Mouse (Mus musculus): Measurements from ENCODE around the gene March9. TPM values are rescaled to one million over a fixed set of nuclear protein-coding genes. Genes with fewer than 3 reads are reported as not detected.

Gene March9
- total and polyA plus RNA-seq, 3 experiments, result 2.1 to 5.2 TPM; not detected in 1

GRCm38 (mm10) chr10:127098514-127098913, 38.5 kb upstream of the March9 start:
- no peak overlapping the region for H3K27ac ChIP-seq (ENCODE audit: control insufficient read depth, low read depth, low read length)
- H3K79me2 ChIP-seq (ENCODE audit: control insufficient read depth, insufficient read depth, low read length, poor library complexity), result no peaks in the 10 kb centered on the region
- peaks cover 2% of the 10 kb centered on the region in 2 experiments; a peak in 2 of 4 replicates for H3K36me3 ChIP-seq (ENCODE audit: control insufficient read depth in 1 of 2, insufficient read depth in 2 of 2, low read length in 2 of 2)
- no peak overlapping the region for H3K9ac ChIP-seq (ENCODE audit: control insufficient read depth, low read depth, low read length, poor library complexity, severe bottlenecking)
- no peak for DNase-seq (ENCODE audit: low read depth, low spot score)
- no peak overlapping the region for H3K4me3 ChIP-seq (ENCODE audit: control insufficient read depth in 1 of 2, insufficient read depth in 1 of 2, low read depth in 2 of 2, low read length in 2 of 2)
- H3K9me3 ChIP-seq (replicated peaks; ENCODE audit: insufficient read depth, low read length), result no peaks in the 10 kb centered on the region
- no peak for TF ChIP-seq MAX (IDR thresholded peaks at IDR 0.05; ENCODE audit: low read length)
- no peak for TF ChIP-seq ZC3H11A (IDR thresholded peaks at IDR 0.05; ENCODE audit: low read depth, low read length)
- TF ChIP-seq GATA1 (IDR thresholded peaks at IDR 0.05; ENCODE audit: low read depth, low read length), result no peak
- TF ChIP-seq SIN3A (IDR thresholded peaks at IDR 0.05; ENCODE audit: low read length), result no peak
- TF ChIP-seq ZKSCAN1 (IDR thresholded peaks at IDR 0.05; ENCODE audit: low read depth, low read length), result no peak
- no peak for TF ChIP-seq ELF1 (IDR thresholded peaks at IDR 0.05; ENCODE audit: low read depth, low read length)
- TF ChIP-seq TCF12 (IDR thresholded peaks at IDR 0.05; ENCODE audit: low read depth, low read length), result no peak
- peaks cover 2 to 13% of the 10 kb centered on the region in 2 experiments for H3K4me1 ChIP-seq (ENCODE audit: control insufficient read depth in 1 of 2, insufficient read depth in 2 of 2, low read length in 2 of 2)
- H3K27me3 ChIP-seq (ENCODE audit: control insufficient read depth in 1 of 2, insufficient read depth in 2 of 2, low read length in 2 of 2), result no peaks in the 10 kb centered on the region

DNA sequence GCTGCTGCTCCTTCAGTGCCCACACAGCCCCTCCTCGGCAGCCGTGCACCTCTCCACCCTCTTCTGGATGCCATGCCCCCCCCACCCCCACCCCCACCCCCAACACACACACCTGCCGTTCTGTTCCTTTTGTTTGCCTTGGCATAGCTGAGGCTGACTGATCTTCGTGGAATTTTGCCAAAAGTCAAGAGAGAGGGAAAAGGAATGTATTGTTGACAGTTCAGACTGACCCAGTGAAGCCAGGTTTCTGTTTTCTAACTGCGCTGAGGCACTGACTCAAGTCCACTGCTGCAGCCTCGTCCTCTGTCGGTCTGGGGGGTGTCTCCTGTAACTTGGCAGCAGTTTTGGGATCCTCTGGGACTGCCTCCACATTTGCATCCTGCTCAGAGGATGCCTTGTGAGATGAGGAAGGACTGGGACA, 34.4 kb upstream of the March9 start:
- TF ChIP-seq MEF2A (IDR thresholded peaks at IDR 0.05; ENCODE audit: extremely low read depth, insufficient replicate concordance, low read depth, low read length, poor library complexity, severe bottlenecking), result no peak
- no peak for TF ChIP-seq MYB (IDR thresholded peaks at IDR 0.05; ENCODE audit: low read depth, low read length)
- no peak for TF ChIP-seq MXI1 (IDR thresholded peaks at IDR 0.05; ENCODE audit: low read depth, low read length)
- no peak for TF ChIP-seq KAT2A (conservative IDR thresholded peaks at IDR 0.05; ENCODE audit: low read depth, low read length)
- no peak for TF ChIP-seq NRF1 (IDR thresholded peaks at IDR 0.05; ENCODE audit: insufficient read depth, low read depth, low read length, poor library complexity, severe bottlenecking)
- TF ChIP-seq RCOR1 (IDR thresholded peaks at IDR 0.05; ENCODE audit: low read depth, low read length), result no peak
- TF ChIP-seq CHD1 (IDR thresholded peaks at IDR 0.05; ENCODE audit: low read depth, low read length), result no peak
- TF ChIP-seq EP300 (IDR thresholded peaks at IDR 0.05; ENCODE audit: low read depth in 1 of 2, low read length in 2 of 2), result no peak
- TF ChIP-seq ETS1 (IDR thresholded peaks at IDR 0.05; ENCODE audit: low read depth, low read length), result no peak
- TF ChIP-seq TBP (IDR thresholded peaks at IDR 0.05; ENCODE audit: low read depth, low read length), result no peak
- TF ChIP-seq MAX (IDR thresholded peaks at IDR 0.05; ENCODE audit: low read length), result no peak
- no peak for TF ChIP-seq NELFE (IDR thresholded peaks at IDR 0.05; ENCODE audit: low read depth, low read length)
- TF ChIP-seq MAFK (IDR thresholded peaks at IDR 0.05; ENCODE audit: borderline replicate concordance, low read depth, low read length), result no peak
- no peak for TF ChIP-seq JUND (IDR thresholded peaks at IDR 0.05; ENCODE audit: low read depth, low read length)
- TF ChIP-seq ZMIZ1 (IDR thresholded peaks at IDR 0.05; ENCODE audit: low read depth, low read length), result no peak
- TF ChIP-seq SMC3 (IDR thresholded peaks at IDR 0.05; ENCODE audit: low read depth, low read length), result no peak
- no peak for TF ChIP-seq ZC3H11A (IDR thresholded peaks at IDR 0.05; ENCODE audit: low read depth, low read length)
- no peak for TF ChIP-seq HCFC1 (IDR thresholded peaks at IDR 0.05; ENCODE audit: low read depth, low read length)
- no peak for TF ChIP-seq POLR2A (IDR thresholded peaks at IDR 0.05; ENCODE audit: control insufficient read depth in 1 of 2, insufficient read depth in 1 of 2, low read depth in 1 of 2, low read length in 2 of 2, poor library complexity in 1 of 2)
- no peak for DNase-seq (ENCODE audit: low read depth, low spot score)
- Histone ChIP-seq H3K27ac (ENCODE audit: control insufficient read depth, low read depth, low read length) (no peak overlapping the region), H3K27me3 (ENCODE audit: control insufficient read depth in 1 of 2, insufficient read depth in 2 of 2, low read length in 2 of 2) (no peaks in the 10 kb centered on the region), H3K9me3 (replicated peaks; ENCODE audit: insufficient read depth, low read length) (no peaks in the 10 kb centered on the region), H3K79me2 (ENCODE audit: control insufficient read depth, insufficient read depth, low read length, poor library complexity) (no peaks in the 10 kb centered on the region), H3K9ac (ENCODE audit: control insufficient read depth, low read depth, low read length, poor library complexity, severe bottlenecking) (no peak overlapping the region), H3K4me3 (ENCODE audit: control insufficient read depth in 1 of 2, insufficient read depth in 1 of 2, low read depth in 2 of 2, low read length in 2 of 2) (no peak overlapping the region), H3K4me1 (ENCODE audit: control insufficient read depth in 1 of 2, insufficient read depth in 2 of 2, low read length in 2 of 2) (no peaks in the 10 kb centered on the region), H3K36me3 (ENCODE audit: control insufficient read depth in 1 of 2, insufficient read depth in 2 of 2, low read length in 2 of 2) (no peaks in the 10 kb centered on the region)
